In the genomic region with DNA sequence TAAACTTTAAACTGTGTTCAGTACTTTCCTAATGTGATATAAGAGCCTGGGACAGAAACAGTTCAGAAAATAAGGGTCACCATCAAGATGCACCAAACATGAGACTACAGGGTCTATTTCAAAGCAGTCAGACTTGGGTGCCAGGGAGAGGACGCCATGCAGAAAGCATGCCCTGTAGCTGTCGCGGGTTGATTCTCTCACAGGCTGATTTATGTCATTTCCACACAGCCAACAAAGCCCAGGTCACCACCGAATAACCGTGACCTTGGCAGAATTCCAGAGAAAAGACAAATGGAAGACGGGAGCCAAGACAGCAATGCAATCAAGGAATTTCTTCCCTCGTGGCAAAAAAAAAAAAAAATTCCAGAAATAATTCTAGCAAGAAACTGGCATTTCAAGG, we compare ENCODE assay signal across 9 mouse cellular contexts.
DNase-seq lines count a peak whose midpoint lies in the region; ATAC-seq lines count a peak whose summit lies in the region.
"Had no signal": no experiment of that assay in that cellular context is flagged by ENCODE, and none has a peak within 500 bp of the region (broad histone marks: within the 10 kb centered on the region; RNA-seq: fewer than 3 reads in every experiment).

No protein-coding gene starts in this region.

- H3K4me1 ChIP-seq in forebrain, embryonic 16.5 days (replicated peaks; ENCODE audit: control insufficient read depth, insufficient read depth, low read length) = peaks cover 9% of the 10 kb centered on the region
- H3K4me1 ChIP-seq: stomach, embryonic 15.5 days had no signal

- no peaks in the 10 kb centered on the region for H3K36me3 ChIP-seq in forebrain, embryonic 16.5 days (ENCODE audit: control insufficient read depth, insufficient read depth)
- H3K36me3 ChIP-seq: embryonic facial prominence, embryonic 15.5 days; stomach, embryonic 15.5 days had no signal

- no peak overlapping the region for H3K4me2 ChIP-seq in forebrain, embryonic 16.5 days (ENCODE audit: low read length)
- H3K4me2 ChIP-seq: embryonic facial prominence, embryonic 15.5 days; stomach, embryonic 15.5 days had no signal

- ATAC-seq in forebrain, embryonic 16.5 days = peak; percentile 54
- ATAC-seq in erythroblast, adult 5-6 weeks (replicated peaks; ENCODE audit: low FRiP score, poor library complexity, severe bottlenecking) = no peak

- WGBS in forebrain, embryonic 16.5 days = 30% methylated on average over 7 of the region's 7 CpGs

- intact Hi-C loops in gastrocnemius, postnatal 36 days (cut with DNase I) = no loop called here

- no peak overlapping the region for H3K9ac ChIP-seq in forebrain, embryonic 16.5 days (replicated peaks; ENCODE audit: low read depth, low read length)
- H3K9ac ChIP-seq: embryonic facial prominence, embryonic 15.5 days; stomach, embryonic 15.5 days had no signal

- no peaks in the 10 kb centered on the region for H3K27me3 ChIP-seq in forebrain, embryonic 16.5 days (replicated peaks; ENCODE audit: control insufficient read depth, insufficient read depth, low read length)
- H3K27me3 ChIP-seq: embryonic facial prominence, embryonic 15.5 days; stomach, embryonic 15.5 days had no signal

- H3K4me3 ChIP-seq in forebrain, embryonic 16.5 days (replicated peaks; ENCODE audit: low read length) = no peak overlapping the region
- H3K4me3 ChIP-seq: embryonic facial prominence, embryonic 15.5 days; stomach, embryonic 15.5 days had no signal

- no peaks in the 10 kb centered on the region for H3K9me3 ChIP-seq in forebrain, embryonic 16.5 days (ENCODE audit: control insufficient read depth, low read length)
- H3K9me3 ChIP-seq: embryonic facial prominence, embryonic 15.5 days; stomach, embryonic 15.5 days had no signal

- DNase-seq in adipocyte (ENCODE audit: low spot score) = peak; percentile 64
- DNase-seq in adrenal gland, postnatal 10 days = peak; percentile 65
- DNase-seq in kidney, postnatal 36 days = peak; percentile 30 to 31
- no peak for DNase-seq in urinary bladder, postnatal 14 days (ENCODE audit: low spot score)
- no peak for DNase-seq in gastrocnemius, postnatal 36 days

- H3K27ac ChIP-seq in forebrain, embryonic 16.5 days (ENCODE audit: low read length) = peak overlapping the region; percentile 31
- H3K27ac ChIP-seq: embryonic facial prominence, embryonic 15.5 days; stomach, embryonic 15.5 days had no signal

Comparison
In these comparisons a context has a peak if more than half of its experiments do, and no peak if none do; other contexts are left out.
1. DNase-seq: peak in adipocyte (single experiment), adrenal gland, postnatal 10 days (single experiment) and kidney, postnatal 36 days (2 of 2); none in urinary bladder, postnatal 14 days (single experiment) and gastrocnemius, postnatal 36 days (0 of 2).